Mouse (Mus musculus): ENCODE results near the gene Cyp24a1. TPM values are rescaled to one million over a fixed set of nuclear protein-coding genes. Genes with fewer than 3 reads are reported as not detected.

The Cyp24a1 gene
- not detected for total RNA-seq (2021)
- long read RNA-seq, experiment 1 = 0 reads
- long read RNA-seq, experiment 2 = 0 reads

- intact Hi-C loops (cut with DNase I) = no loop called here
- DNase-seq = peak; percentile 55 to 60
Measured at GRCm38 (mm10) chr2:170497091-170497566, at the start of gene Cyp24a1. Gene Cyp24a1, minus strand, starts transcription at chr2:170497145.

- no peak for DNase-seq
- intact Hi-C loops (cut with DNase I) = no loop called here
Measured at GRCm38 (mm10) chr2:170545745-170546144, 48.8 kb upstream of the Cyp24a1 start.

GRCm38 (mm10) chr2:170544950-170545349, 48.0 kb upstream of the Cyp24a1 start:
- intact Hi-C loops (cut with DNase I) = no loop called here
- DNase-seq = no peak

GRCm38 (mm10) chr2:170544159-170544558, 47.2 kb upstream of the Cyp24a1 start:
- DNase-seq = no peak
- intact Hi-C loops (cut with DNase I) = no loop called here

- intact Hi-C loops (cut with DNase I) = no loop called here
- DNase-seq = no peak
Measured at GRCm38 (mm10) chr2:170543625-170544024, 46.7 kb upstream of the Cyp24a1 start.

GRCm38 (mm10) chr2:170539211-170539610, 42.3 kb upstream of the Cyp24a1 start:
- no peak for DNase-seq
- intact Hi-C loops (cut with DNase I) = no loop called here

- DNase-seq = no peak
- intact Hi-C loops (cut with DNase I) = no loop called here
Measured at GRCm38 (mm10) chr2:170535841-170536240, 38.9 kb upstream of the Cyp24a1 start.

- no peak for DNase-seq
- intact Hi-C loops (cut with DNase I) = no loop called here
Measured at GRCm38 (mm10) chr2:170534803-170535174, 37.8 kb upstream of the Cyp24a1 start.

- intact Hi-C loops (cut with DNase I) = no loop called here
- DNase-seq = no peak
Measured at GRCm38 (mm10) chr2:170534116-170534802, 37.3 kb upstream of the Cyp24a1 start.

- no peak for DNase-seq
Measured at GRCm38 (mm10) chr2:170530256-170530655, 33.3 kb upstream of the Cyp24a1 start.

GRCm38 (mm10) chr2:170529766-170530165, 32.8 kb upstream of the Cyp24a1 start:
- intact Hi-C loops (cut with DNase I) = no loop called here
- no peak for DNase-seq

More at GRCm38 (mm10) chr2:170530256-170530655, 33.3 kb upstream of the Cyp24a1 start:
- intact Hi-C loops (cut with DNase I) = no loop called here

- DNase-seq = no peak
- intact Hi-C loops (cut with DNase I) = no loop called here
Measured at GRCm38 (mm10) chr2:170528061-170528460, 31.1 kb upstream of the Cyp24a1 start.

- intact Hi-C loops (cut with DNase I) = no loop called here
- no peak for DNase-seq
Measured at GRCm38 (mm10) chr2:170526513-170526912, 29.6 kb upstream of the Cyp24a1 start.

GRCm38 (mm10) chr2:170520321-170520971, 23.5 kb upstream of the Cyp24a1 start:
- DNase-seq = peak; percentile 41 to 66
- intact Hi-C loops (cut with DNase I) = loop anchor here (1.0 to 5.0 kb wide), 3 partner anchors 76 to 1702 kb away; no protein-coding TSS in a partner anchor

- intact Hi-C loops (cut with DNase I) = loop anchor here (10.0 kb wide), 1 partner anchor 221 kb away; the partner anchor contains the start of gene Dok5
- no peak for DNase-seq
Measured at GRCm38 (mm10) chr2:170513756-170514155, 16.8 kb upstream of the Cyp24a1 start.

GRCm38 (mm10) chr2:170511073-170511891, 14.3 kb upstream of the Cyp24a1 start:
- intact Hi-C loops (cut with DNase I) = loop anchor here (10.0 kb wide), 1 partner anchor 224 kb away; the partner anchor contains the start of gene Dok5
- peak; percentile 91 to 95 for DNase-seq

- peak; percentile 90 to 94 for DNase-seq
- intact Hi-C loops (cut with DNase I) = loop anchor here (2.0 kb wide), 1 partner anchor 154 kb away; no protein-coding TSS in a partner anchor
Measured at GRCm38 (mm10) chr2:170508821-170509220, 11.9 kb upstream of the Cyp24a1 start.

- intact Hi-C loops (cut with DNase I) = loop anchor here (1.0 to 2.0 kb wide), 3 partner anchors 19 to 153 kb away; no protein-coding TSS in a partner anchor
- DNase-seq = peak; percentile 79 to 87
Measured at GRCm38 (mm10) chr2:170507734-170508133, 10.8 kb upstream of the Cyp24a1 start.

GRCm38 (mm10) chr2:170503983-170504382, 7.0 kb upstream of the Cyp24a1 start:
- intact Hi-C loops (cut with DNase I) = no loop called here
- DNase-seq = no peak

GRCm38 (mm10) chr2:170503343-170503742, 6.4 kb upstream of the Cyp24a1 start:
- intact Hi-C loops (cut with DNase I) = no loop called here

GRCm38 (mm10) chr2:170498011-170498410, 1.1 kb upstream of the Cyp24a1 start:
- intact Hi-C loops (cut with DNase I) = no loop called here
- DNase-seq = no peak

More at GRCm38 (mm10) chr2:170503343-170503742, 6.4 kb upstream of the Cyp24a1 start:
- no peak for DNase-seq
